Mouse (Mus musculus) heart, embryonic 14.5 days (tissue): ENCODE results near the gene U2surp. TPM values are rescaled to one million over a fixed set of nuclear protein-coding genes. Genes with fewer than 3 reads are reported as not detected.
A peak's percentile ranks its signal among the peaks of the same experiment; 100 is the strongest.

Experiments used
- ATAC-seq: fragments of 200-750 bp; cut with Nextera tagmentation; 2 replicates; pipeline ENCODE4 v1.8.0; 2017; ENCODE audit warnings: low read depth, moderate TSS enrichment; ENCODE audit not compliant: insufficient number of reproducible peaks, insufficient read depth, low FRiP score
- H3K27ac ChIP-seq, 2 experiments: fragments of 200-500 bp in 1 of 2; fragments of 300-500 bp in 1 of 2; sonication (generic) in 1 of 2; replicated peaks in 1 of 2; 2 replicates each; pipeline ENCODE4 v1.5.1; 2012 to 2014; ENCODE audit warnings: low read depth in 2 of 2, low read length in 2 of 2, control low read depth in 1 of 2, mild to moderate bottlenecking in 1 of 2, mixed read lengths in 1 of 2; ENCODE audit not compliant: control insufficient read depth in 1 of 2, insufficient read depth in 1 of 2
- H3K27me3 ChIP-seq: fragments of 300-500 bp; sonication (generic); 2 replicates; pipeline ENCODE4 v1.6.1; 2014; ENCODE audit warnings: mild to moderate bottlenecking, low read length, control low read depth; ENCODE audit not compliant: control insufficient read depth, insufficient read depth
- H3K36me3 ChIP-seq: fragments of 300-500 bp; sonication (generic); 2 replicates; pipeline ENCODE4 v1.6.1; 2014; ENCODE audit warnings: mild to moderate bottlenecking, control low read depth, low read length, mixed read lengths; ENCODE audit not compliant: control insufficient read depth, insufficient read depth
- H3K4me1 ChIP-seq, 2 experiments: fragments of 200-500 bp in 1 of 2; fragments of 300-500 bp in 1 of 2; sonication (generic) in 1 of 2; 2 replicates each; pipeline ENCODE4 v1.6.1; 2012 to 2014; ENCODE audit warnings: low read length in 2 of 2, control low read depth in 1 of 2, mixed read lengths in 1 of 2; ENCODE audit not compliant: control insufficient read depth in 2 of 2, insufficient read depth in 2 of 2
- H3K4me2 ChIP-seq: fragments of 300-500 bp; sonication (generic); 2 replicates; pipeline ENCODE4 v1.6.1; 2014; ENCODE audit warnings: mild to moderate bottlenecking, low read length
- H3K4me3 ChIP-seq, 2 experiments: fragments of 200-500 bp in 1 of 2; fragments of 300-500 bp in 1 of 2; sonication (generic) in 1 of 2; 2 replicates each; pipeline ENCODE4 v1.5.1; 2012 to 2014; ENCODE audit warnings: low read length in 2 of 2, mild to moderate bottlenecking in 2 of 2, control low read depth in 1 of 2, low read depth in 1 of 2, moderate library complexity in 1 of 2; ENCODE audit not compliant: control insufficient read depth in 1 of 2, insufficient read depth in 1 of 2
- H3K9ac ChIP-seq: fragments of 300-500 bp; sonication (generic); 2 replicates; pipeline ENCODE4 v1.6.1; 2014; ENCODE audit warnings: mild to moderate bottlenecking, low read length
- H3K9me3 ChIP-seq: fragments of 300-500 bp; sonication (generic); 2 replicates; pipeline ENCODE4 v1.6.1; 2016; ENCODE audit warnings: low read length, control low read depth; ENCODE audit not compliant: control insufficient read depth
- WGBS: fragments of 180-500 bp; shearing (Covaris S2); extraction: QIAGEN DNeasy Blood & Tissue Kit; methylation state at CpG from one replicate; pipeline ENCODE4 v1.1.7; 2014; 5-methylcytosine and 5-hydroxymethylcytosine counted together
- polyA plus RNA-seq: library from polyadenylated mRNA; unstranded; fragments of >200 nt; fragmentation: Nextera tagmentation; extraction: Ambion mirVana; gene quantifications from 2 replicates; pipeline ENCODE4 v1.2.1, GENCODE M21; 2014

The U2surp gene
- 76.3 and 77.6 TPM in 2 replicates for polyA plus RNA-seq

- H3K4me3 ChIP-seq, result peak within 1 kb of the TSS; percentile 75 to 96
- H3K9ac ChIP-seq, result peak within 1 kb of the TSS; percentile 88
- no peaks in the 10 kb centered on the region for H3K27me3 ChIP-seq
- H3K36me3 ChIP-seq, result peaks cover 3% of the 10 kb centered on the region; the same call in 1 of the 2 replicates
- H3K4me2 ChIP-seq, result peak within 1 kb of the TSS; percentile 94
- WGBS, result under 1% methylated on average over 74 of the region's 74 CpGs
- H3K4me1 ChIP-seq, result peaks cover 5 to 21% of the 10 kb centered on the region in 2 experiments; a peak in 3 of 4 replicates
- no peaks in the 10 kb centered on the region for H3K9me3 ChIP-seq
- peak within 1 kb of the TSS; percentile 96 for H3K27ac ChIP-seq
- ATAC-seq, result peak; percentile 91
Observed at GRCm38 (mm10) chr9:95511472-95512330, at the start of gene U2surp. Gene U2surp (minus strand): TSS chr9:95511996.

DNA sequence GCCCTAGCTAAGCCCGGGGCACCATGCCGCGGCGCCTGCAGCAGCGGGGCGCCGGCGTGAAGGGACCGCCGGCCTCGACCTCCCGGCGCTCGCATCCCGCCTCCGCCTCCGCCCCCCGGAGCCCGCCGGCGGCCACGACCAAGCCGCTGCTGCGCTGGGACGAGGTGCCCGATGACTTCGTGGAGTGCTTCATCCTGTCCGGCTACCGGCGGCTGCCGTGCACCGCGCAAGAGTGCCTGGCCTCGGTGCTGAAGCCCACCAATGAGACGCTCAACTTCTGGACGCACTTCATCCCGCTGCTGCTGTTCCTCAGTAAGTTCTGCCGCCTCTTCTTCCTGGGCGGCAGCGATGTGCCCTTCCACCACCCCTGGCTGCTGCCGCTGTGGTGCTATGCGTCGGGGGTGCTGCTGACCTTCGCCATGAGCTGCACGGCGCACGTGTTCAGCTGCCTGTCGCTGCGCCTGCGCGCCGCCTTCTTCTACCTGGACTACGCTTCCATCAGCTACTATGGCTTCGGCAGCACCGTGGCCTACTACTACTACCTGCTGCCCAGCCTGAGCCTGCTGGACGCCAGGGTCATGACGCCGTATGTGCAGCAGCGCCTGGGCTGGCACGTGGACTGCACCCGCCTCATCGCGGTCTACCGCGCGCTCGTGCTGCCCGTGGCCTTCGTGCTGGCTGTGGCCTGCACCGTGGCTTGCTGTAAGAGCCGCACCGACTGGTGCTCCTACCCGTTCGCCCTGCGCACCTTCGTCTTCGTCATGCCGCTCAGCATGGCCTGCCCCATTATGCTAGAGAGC, 48.3 kb upstream of the U2surp start:
- 14% methylated on average over 75 of the region's 78 CpGs for WGBS
- peak overlapping the region; percentile 67 for H3K9ac ChIP-seq
- 0 out of 2 replicates have a peak, but pooled peaks have one; percentile 15 for ATAC-seq
- peaks cover 66% of the 10 kb centered on the region for H3K27me3 ChIP-seq
- H3K4me2 ChIP-seq, result peak overlapping the region; percentile 97
- peaks cover 5 to 22% of the 10 kb centered on the region in 2 experiments; a peak in 3 of 4 replicates for H3K4me1 ChIP-seq
- no peaks in the 10 kb centered on the region for H3K36me3 ChIP-seq
- no peaks in the 10 kb centered on the region for H3K9me3 ChIP-seq
- H3K4me3 ChIP-seq, result peak overlapping the region; percentile 58 to 61
- no peak overlapping the region for H3K27ac ChIP-seq

- Histone ChIP-seq H3K4me2 (peak within 1 kb of the TSS; percentile 97), H3K4me3 (peak within 1 kb of the TSS; percentile 58 to 61), H3K4me1 (peaks cover 5 to 21% of the 10 kb centered on the region in 2 experiments; a peak in 3 of 4 replicates), H3K27me3 (peaks cover 68% of the 10 kb centered on the region), H3K36me3 (no peaks in the 10 kb centered on the region), H3K9me3 (no peaks in the 10 kb centered on the region), H3K27ac (no peak within 1 kb of the TSS), H3K9ac (peak within 1 kb of the TSS; percentile 67)
- ATAC-seq, result peak; percentile 10; the same call in 1 of the 2 replicates
- WGBS, result 1% methylated on average over 52 of the region's 118 CpGs
Observed at GRCm38 (mm10) chr9:95559059-95559935, 47.5 kb upstream of the U2surp start, which contains the start of gene Paqr9. Gene Paqr9 (plus strand): TSS chr9:95559657.

- H3K27me3 ChIP-seq, result peaks cover 68% of the 10 kb centered on the region
- H3K9ac ChIP-seq, result no peak overlapping the region
Observed at GRCm38 (mm10) chr9:95558726-95559058, 46.9 kb upstream of the U2surp start.

DNA sequence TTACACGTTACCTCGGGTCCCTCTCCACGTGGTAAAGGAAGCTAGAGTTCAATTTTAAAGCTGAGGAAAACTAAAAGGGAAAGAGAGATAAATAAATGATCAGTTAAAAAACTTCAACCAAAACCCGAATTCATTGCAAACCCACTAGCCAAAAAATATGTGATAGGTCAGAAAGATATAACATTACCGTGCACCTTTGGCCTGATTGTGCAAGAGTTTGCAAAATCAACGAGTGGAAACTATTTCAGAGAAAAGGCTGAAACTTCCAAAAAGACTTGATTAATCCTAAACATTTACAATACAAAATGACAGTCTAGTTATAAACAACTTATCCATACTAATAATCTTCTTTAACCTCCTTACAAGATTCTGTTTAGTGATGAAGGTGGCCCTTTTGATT, 45.9 kb upstream of the U2surp start:
- Histone ChIP-seq H3K27me3 (peaks cover 62% of the 10 kb centered on the region), H3K4me3 (no peak overlapping the region), H3K36me3 (no peaks in the 10 kb centered on the region), H3K27ac (no peak overlapping the region), H3K9me3 (no peaks in the 10 kb centered on the region), H3K4me2 (no peak overlapping the region), H3K4me1 (peaks cover 2 to 12% of the 10 kb centered on the region in 2 experiments; a peak in 3 of 4 replicates), H3K9ac (no peak overlapping the region)
- ATAC-seq, result no peak
- 64% methylated on average over 6 of the region's 6 CpGs for WGBS

More at GRCm38 (mm10) chr9:95558726-95559058, 46.9 kb upstream of the U2surp start:
- WGBS, result 13% methylated on average over 11 of the region's 11 CpGs
- ATAC-seq, result no peak
- Histone ChIP-seq H3K4me1 (peaks cover 2 to 15% of the 10 kb centered on the region in 2 experiments; a peak in 3 of 4 replicates), H3K4me3 (peak overlapping the region; percentile 58 to 61), H3K36me3 (no peaks in the 10 kb centered on the region), H3K4me2 (peak overlapping the region; percentile 97), H3K27ac (no peak overlapping the region), H3K9me3 (no peaks in the 10 kb centered on the region)

- WGBS, result 66% methylated on average over 4 of the region's 4 CpGs
- no peak for ATAC-seq
- Histone ChIP-seq H3K36me3 (no peaks in the 10 kb centered on the region), H3K9me3 (no peaks in the 10 kb centered on the region), H3K27ac (no peak overlapping the region), H3K4me3 (no peak overlapping the region), H3K4me1 (peaks cover 4 to 18% of the 10 kb centered on the region in 2 experiments), H3K9ac (no peak overlapping the region), H3K4me2 (no peak overlapping the region), H3K27me3 (peaks cover 47% of the 10 kb centered on the region)
Observed at GRCm38 (mm10) chr9:95556067-95556512, 44.3 kb upstream of the U2surp start.
